Comparison of ENCODE assay signal across 9 mouse cellular contexts in genomic region chr5:9073177-9073854, GRCm38 (mm10). TPM values are rescaled to one million over a fixed set of nuclear protein-coding genes. Genes with fewer than 3 reads are reported as not detected.
DNase-seq lines count a peak whose midpoint lies in the region; ATAC-seq and TF ChIP-seq lines count a peak whose summit lies in the region.
"Had no signal": no experiment of that assay in that cellular context is flagged by ENCODE, and none has a peak within 500 bp of the region (broad histone marks: within the 10 kb centered on the region; RNA-seq: fewer than 3 reads in every experiment).

No protein-coding gene starts in this region.

- H3K36me3 ChIP-seq in spleen, adult 2 months (ENCODE audit: control insufficient read depth, insufficient read depth, low read length): no peaks in the 10 kb centered on the region
- H3K36me3 ChIP-seq in forebrain, postnatal 0 days (ENCODE audit: insufficient read depth): no peaks in the 10 kb centered on the region

- 61% methylated on average over 5 of the region's 5 CpGs for WGBS in spleen, adult 2 months
- 39% methylated on average over 5 of the region's 5 CpGs for WGBS in forebrain, postnatal 0 days

- DNase-seq in adrenal gland, adult 2 months: peak; percentile 58
- DNase-seq in adrenal gland, postnatal 4 days (ENCODE audit: low spot score in 2 of 2): no peak
- peak; percentile 13 to 57 for DNase-seq in spleen, adult 2 months (ENCODE audit: low read depth in 1 of 2, low spot score in 2 of 2)
- DNase-seq in spleen, postnatal 10 days (ENCODE audit: low spot score in 2 of 2): no peak
- DNase-seq in forebrain, postnatal 0 days: no peak
- DNase-seq in left cerebral cortex, adult 18-20 months (ENCODE audit: low spot score in 2 of 2): no peak
- DNase-seq in right cerebral cortex, postnatal 14 days: no peak

- H3K4me3 ChIP-seq in spleen, adult 2 months (ENCODE audit: extremely low read depth, insufficient read depth, insufficient read length): no peak overlapping the region
- no peak overlapping the region for H3K4me3 ChIP-seq in forebrain, postnatal 0 days (ENCODE audit: low read depth, low read length)
- H3K4me3 ChIP-seq: myocyte had no signal

- H3K27ac ChIP-seq in spleen, adult 2 months (ENCODE audit: insufficient read depth, low read length): no peak overlapping the region
- no peak overlapping the region for H3K27ac ChIP-seq in forebrain, postnatal 0 days (ENCODE audit: low read depth, low read length)

- H3K4me2 ChIP-seq in forebrain, postnatal 0 days (ENCODE audit: low read depth): no peak overlapping the region

- peaks cover 3% of the 10 kb centered on the region; the same call in 1 of the 2 replicates for H3K4me1 ChIP-seq in spleen, adult 2 months (ENCODE audit: control insufficient read depth, insufficient read depth, insufficient read length)
- H3K4me1 ChIP-seq in forebrain, postnatal 0 days (ENCODE audit: insufficient read depth): no peaks in the 10 kb centered on the region

- no peaks in the 10 kb centered on the region for H3K27me3 ChIP-seq in spleen, adult 2 months (ENCODE audit: control insufficient read depth, insufficient read depth, low read length)
- H3K27me3 ChIP-seq in forebrain, postnatal 0 days (ENCODE audit: insufficient read depth, low read length): no peaks in the 10 kb centered on the region

- H3K9me3 ChIP-seq in forebrain, postnatal 0 days (ENCODE audit: low read length): no peaks in the 10 kb centered on the region

- ATAC-seq in forebrain, postnatal 0 days: peak; percentile 28
- peak; percentile 44 for ATAC-seq in megakaryocyte, adult 5-6 weeks (ENCODE audit: poor library complexity, severe bottlenecking)

- no peak for TF ChIP-seq POLR2A in spleen, adult 2 months (IDR thresholded peaks at IDR 0.05; ENCODE audit: low read depth, low read length)

- no peak overlapping the region for H3K9ac ChIP-seq in forebrain, postnatal 0 days

- peak; percentile 30; the same call in 1 of the 2 replicates for TF ChIP-seq CTCF in spleen, adult 2 months (IDR thresholded peaks at IDR 0.05; ENCODE audit: extremely low read depth, insufficient read depth, insufficient read length, insufficient replicate concordance)
- peak; percentile 34; the same call in 1 of the 2 replicates for TF ChIP-seq CTCF in forebrain, postnatal 0 days (IDR thresholded peaks at IDR 0.05; ENCODE audit: low read depth)

RNA-seq across cellular contexts. Expression of gene Tmem243, which starts 27.2 kb away (rescaled TPM):
- 10 to 100 TPM; 27.0 to 53.8 TPM for total RNA-seq in adrenal gland, adult 2 months (2021)
- 19.6 and 22.5 TPM in 2 replicates for polyA plus RNA-seq in adrenal gland, adult 2 months (2012; rRNA removed)
- 10 to 100 TPM; 38.3 TPM for total RNA-seq in adrenal gland, postnatal 4 days (2021)
- polyA plus RNA-seq in spleen, adult 2 months (2012; rRNA removed): 56.1 and 106 TPM in 2 replicates
- 3.5 and 5.5 TPM in 2 replicates for total RNA-seq in forebrain, postnatal 0 days (2014; rRNA removed)
- polyA plus RNA-seq in forebrain, postnatal 0 days (2015; fragmentation: Nextera tagmentation; extraction: Ambion mirVana): 10.7 and 12.0 TPM in 2 replicates
- total RNA-seq in megakaryocyte, adult 5-6 weeks (2015): 98.8 and 99.9 TPM in 2 replicates
- 69.8 and 75.7 TPM in 2 replicates for total RNA-seq in megakaryocyte, adult 5-6 weeks (2017)
- total RNA-seq in left cerebral cortex, adult 18-20 months (2021): 10 to 100 TPM; 11.5 to 13.0 TPM

Comparison
In these comparisons a context has a peak if more than half of its experiments do, and no peak if none do; other contexts are left out.
1. DNase-seq: peak in adrenal gland, adult 2 months (single experiment) and spleen, adult 2 months (2 of 2); none in adrenal gland, postnatal 4 days (0 of 2), spleen, postnatal 10 days (0 of 2), forebrain, postnatal 0 days (single experiment), left cerebral cortex, adult 18-20 months (0 of 2) and right cerebral cortex, postnatal 14 days (single experiment).